Mouse (Mus musculus) cerebellum, adult 18-20 months (tissue): ENCODE measurements around the gene Prep.

Experiments
- DNase-seq, 2 experiments: peaks; one replicate each; pipeline ENCODE4 v3.0.0; 2021

Prep gene

DNA sequence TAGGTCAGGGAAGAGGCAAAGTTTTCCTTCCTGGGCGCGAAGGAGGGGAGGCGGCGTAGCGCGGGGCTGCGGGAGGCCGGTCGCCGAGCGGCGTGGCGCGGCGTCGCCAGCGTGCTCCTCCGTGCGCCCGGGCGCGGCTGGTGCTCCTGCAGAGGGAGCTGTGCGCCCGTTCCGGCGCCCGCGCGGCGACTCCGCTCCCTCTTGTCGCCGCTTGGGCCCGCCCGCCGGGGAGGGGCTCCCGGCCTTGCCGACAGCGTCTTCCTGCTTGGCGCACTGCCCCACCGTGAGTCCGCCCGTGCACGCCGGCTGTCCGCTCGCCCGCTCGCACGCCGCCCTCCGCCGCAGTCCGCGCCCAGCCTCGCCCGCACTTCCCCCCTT is at the start of gene Prep:
TSS of gene Prep (plus strand) at position 273 of the 378 bp plus-strand sequence.
- peak; percentile 93 to 96 for DNase-seq

DNA sequence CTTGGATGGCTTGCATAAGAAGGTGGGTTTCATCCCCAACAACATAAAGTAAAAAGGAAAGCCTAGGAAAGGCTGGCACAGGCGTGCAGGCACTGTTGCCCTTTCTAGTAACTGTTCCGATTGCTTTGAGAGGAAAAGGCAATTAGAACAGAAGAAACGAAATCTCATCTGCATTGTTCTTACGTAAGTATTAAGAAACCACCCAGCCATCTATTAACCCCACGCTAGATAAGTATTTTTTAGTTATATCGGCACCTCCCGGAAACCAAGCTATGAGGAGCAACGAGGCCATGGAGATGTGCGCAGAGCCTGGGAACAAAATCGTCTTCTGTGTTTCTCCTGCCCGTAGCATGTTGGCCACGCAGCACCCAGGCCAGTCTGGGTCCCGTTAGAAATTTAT is 49.7 kb upstream of the Prep start:
- DNase-seq, result no peak

DNA sequence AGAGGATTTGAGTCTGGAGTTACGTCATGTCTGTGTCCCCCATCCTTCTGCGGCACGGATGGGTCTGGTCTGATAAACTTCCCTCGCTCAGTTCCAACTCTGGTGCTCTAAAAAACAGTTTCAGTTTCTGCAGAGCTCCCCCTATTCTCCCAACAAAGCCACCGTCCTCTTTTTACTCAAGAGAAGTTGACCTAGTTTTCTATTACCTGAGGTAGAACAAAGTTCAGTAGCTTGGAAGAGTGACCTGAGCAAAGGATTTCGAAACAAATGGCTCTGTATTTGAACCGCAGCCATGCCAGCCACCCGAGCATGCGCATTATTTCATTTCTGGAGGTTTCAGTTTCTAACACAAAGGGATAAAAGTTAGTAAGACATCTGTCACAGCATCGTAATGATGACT is 49.2 kb upstream of the Prep start:
- no peak for DNase-seq

DNA sequence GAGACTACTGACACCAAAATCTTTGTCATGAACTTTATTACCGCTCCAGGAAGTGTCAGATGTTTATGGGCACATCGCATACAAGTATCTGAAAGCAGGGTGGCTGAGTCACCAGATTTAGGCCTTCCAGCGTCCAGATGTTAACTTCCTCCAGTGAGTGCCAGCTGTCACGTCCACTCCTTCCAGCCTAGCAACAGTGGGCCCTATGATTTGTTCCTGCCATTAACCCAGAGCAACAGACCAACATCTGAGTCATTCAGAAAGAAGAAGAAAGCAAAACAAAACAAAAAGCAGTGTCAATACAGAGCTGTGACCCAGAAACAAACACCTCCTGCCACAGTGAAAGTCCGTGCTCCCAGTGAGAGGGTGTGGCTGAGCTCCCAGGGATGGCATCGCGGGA is 47.6 kb upstream of the Prep start:
- DNase-seq, result no peak

DNA sequence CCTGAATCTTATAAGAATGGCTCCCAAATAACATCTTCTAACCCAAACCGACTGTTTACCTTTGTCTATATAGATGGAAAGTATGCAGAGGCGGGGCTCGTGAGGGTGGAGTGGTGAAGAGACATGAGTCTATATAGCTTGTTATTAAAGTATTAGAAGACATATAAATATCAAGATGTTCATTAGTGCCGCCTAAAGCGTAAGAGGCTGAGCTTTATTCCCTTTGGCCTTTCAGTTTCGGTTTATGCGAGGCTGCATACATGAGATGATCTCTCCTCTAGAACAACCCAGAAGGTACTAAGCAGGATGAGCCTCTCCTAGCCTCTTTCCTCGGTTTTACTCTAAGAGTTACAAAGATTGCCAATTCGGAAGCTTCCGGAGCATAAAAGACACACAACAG is 47.2 kb upstream of the Prep start:
- no peak for DNase-seq

DNA sequence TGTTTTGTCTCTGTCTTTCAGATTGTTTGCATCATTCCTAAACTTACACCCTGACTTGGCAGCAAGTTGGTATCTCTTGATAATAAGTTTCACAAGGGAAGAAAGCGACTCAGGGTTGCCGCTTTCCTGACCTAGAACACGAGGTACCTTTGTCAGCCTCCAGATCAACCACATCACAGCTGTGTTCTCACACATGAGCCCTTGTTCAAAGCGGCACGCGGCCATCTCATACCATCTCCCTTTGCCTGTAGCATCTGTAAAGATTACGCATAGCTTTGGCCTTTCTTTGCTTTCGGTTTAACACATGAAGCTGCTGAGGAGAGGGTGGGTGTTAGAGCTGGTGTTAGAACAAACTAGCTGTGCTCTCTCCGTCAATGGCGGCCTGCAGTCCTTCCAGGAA is 46.7 kb upstream of the Prep start:
- no peak for DNase-seq

DNA sequence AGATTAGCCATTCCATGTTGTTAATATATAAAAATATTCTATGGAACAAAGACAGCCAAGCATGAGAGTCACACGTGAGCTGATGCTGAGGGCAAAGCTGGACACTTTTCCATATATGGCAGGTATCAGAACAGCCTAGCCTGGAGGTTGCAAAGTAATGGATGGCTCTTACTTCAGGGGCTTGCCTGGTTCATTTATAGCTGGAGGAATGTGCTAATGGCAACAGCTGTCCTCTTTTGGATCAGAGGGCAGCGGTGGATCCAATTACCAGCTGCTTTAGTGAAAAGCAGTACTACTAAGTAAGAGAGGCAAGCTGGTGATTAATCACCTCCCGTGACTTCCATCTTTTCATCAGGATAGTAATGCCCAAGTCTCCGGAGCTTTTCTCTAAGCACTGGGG is 41.8 kb upstream of the Prep start:
- no peak for DNase-seq

DNA sequence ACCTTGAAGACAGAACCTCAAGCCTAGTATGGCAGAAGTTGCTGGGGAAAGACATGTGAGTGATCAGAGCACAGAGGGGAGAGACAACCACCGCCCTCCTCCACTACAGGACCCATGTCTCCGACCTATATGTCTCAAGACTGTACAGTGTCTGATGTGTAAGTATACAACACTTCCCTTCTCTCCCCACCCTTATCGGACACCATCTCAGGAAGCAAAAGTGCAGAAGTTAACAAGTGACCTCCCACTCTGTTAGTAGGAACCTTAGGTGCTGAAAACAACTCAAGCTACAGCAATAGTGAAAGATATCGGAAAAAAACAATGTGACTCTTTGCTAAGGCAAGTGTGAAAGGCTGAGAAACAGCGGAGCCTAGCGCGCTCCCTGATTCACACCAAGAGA is 40.1 kb upstream of the Prep start:
- no peak for DNase-seq

DNA sequence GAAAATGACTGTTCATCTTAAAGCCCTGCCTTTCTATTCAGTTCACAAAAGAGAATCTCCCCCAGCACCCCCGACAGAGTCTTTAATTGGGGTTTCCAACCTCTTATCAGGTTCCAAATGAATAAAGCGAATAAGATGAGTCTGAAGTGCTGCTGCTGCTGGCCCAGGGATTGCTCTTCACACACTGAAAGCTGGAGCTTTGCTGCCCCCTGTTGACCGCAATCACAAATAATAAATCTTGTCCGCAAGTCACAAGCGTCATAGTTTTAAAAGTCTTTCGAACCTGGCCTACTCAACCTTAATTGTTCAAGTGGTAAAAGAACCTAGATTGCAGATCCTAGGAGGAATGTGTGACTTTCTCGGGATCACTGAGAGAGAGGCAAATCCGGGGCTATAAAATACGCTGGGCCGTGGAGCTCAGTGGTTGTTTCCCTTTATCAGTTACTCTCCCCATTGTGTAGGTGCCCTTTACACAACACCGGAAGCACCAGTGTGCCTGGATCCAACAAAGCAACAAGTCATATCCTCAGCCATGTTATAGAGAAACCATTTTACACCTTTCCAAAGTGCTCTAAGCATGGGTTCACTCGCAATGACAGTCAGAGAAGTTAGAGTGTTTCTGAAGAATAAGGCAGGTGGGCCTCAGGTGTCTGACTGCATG is 21.6 kb upstream of the Prep start:
- DNase-seq, result peak; percentile 63 to 72

DNA sequence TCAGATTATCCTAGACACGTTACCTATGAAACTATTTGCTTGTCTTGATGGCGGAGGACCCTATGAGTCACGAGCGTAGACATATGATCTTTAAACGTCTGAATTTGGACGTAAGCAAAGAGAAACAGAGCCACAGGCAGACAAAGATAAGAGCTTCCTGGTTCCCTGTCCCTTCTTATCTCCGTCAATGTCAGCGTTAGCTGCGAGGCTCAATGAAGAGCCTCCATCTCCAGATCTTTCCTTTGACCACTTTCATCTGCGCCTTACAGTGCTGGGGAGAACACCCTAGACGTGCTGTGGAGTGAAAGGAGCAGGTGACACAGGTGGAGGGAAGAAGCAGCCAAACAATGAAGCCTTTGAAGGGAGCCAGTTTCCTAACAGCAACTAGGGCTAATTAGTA is 18.8 kb upstream of the Prep start:
- DNase-seq, result no peak

DNA sequence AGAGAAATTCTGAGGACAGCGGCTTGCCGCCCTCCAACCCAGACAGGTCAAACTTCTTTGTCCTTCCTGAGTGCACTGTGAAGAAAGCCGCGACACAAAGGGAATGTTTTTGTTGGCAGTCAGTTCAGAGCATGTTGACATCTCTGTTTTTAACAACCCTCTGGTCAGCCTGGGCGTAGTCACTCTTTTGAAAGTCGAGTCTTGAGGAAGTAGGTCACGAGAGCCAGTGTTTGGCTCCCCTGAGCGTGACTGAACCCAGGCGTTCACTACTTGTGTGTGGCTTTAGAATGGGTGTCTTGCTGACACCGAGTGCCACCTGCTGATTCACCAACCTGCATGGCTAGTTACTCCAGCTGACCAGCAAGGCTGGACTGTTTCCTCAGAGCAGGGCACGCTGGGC is 18.4 kb upstream of the Prep start:
- no peak for DNase-seq

DNA sequence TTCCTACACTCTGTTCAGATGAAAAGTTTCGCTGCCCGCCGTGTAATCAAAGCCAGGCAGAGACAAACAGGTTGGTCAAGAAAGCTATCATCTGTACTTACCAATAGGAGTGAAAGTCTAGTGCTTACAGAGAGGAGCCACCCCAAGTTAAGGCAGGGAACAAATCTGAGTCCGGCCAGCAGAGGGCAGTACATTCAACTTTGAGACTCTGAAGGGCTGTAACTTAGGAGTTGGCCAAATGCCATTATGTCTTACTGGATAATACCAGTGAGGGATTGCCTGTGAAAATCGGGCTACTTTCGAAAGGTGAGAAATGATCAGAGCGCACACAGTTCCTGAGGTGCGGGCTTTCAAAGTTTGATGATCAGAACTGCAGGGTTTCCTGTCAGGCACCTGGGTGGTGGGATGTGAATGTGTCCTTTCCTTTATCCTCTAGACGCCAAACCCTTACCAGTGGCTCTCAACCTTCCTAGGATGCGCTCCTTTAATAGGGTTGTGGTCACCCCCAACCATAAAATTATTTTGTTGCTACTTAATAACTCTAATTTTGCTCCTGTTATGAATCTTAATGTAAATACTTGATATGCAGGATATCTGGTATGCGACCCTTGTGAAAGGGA is 15.8 kb upstream of the Prep start:
- peak; percentile 66 for DNase-seq

DNA sequence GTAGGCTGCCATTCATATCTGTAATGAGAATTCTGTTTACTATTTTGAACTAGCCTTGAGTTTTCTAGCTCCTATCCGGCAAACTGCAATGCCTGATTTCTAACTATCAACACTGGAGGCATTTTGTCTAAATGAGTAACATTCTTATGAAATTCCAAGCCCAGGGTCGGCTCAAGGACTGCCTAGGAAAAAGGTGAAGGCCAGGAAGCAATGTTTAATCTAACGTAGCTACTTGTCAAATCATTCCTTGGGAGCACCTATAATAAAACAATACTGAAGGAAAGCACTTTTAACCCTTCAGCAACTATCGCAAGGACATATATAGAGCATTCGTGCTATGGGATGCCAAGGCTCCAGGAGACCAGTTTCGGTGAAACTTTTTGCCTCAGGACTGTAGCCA is 8.6 kb upstream of the Prep start:
- no peak for DNase-seq

DNA sequence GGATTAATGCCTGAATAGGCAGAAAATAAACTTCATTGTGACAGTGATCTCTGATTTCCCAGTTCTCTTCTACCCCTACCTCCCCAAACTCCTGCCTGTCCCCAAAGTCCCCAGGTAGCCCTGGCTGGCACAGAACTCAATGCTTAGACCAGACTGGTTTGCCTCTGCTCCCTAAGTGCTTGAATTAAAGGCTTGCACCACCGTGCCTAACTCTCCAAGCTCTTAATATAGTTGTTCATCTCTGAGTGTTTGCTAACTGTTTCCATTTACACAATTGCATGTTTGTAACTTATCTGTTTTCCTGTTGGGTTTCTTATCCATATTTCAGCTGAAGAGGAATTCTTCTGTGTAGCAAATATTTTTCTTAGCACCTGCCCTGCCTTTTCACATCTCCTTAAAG is 6.2 kb upstream of the Prep start:
- DNase-seq, result no peak

DNA sequence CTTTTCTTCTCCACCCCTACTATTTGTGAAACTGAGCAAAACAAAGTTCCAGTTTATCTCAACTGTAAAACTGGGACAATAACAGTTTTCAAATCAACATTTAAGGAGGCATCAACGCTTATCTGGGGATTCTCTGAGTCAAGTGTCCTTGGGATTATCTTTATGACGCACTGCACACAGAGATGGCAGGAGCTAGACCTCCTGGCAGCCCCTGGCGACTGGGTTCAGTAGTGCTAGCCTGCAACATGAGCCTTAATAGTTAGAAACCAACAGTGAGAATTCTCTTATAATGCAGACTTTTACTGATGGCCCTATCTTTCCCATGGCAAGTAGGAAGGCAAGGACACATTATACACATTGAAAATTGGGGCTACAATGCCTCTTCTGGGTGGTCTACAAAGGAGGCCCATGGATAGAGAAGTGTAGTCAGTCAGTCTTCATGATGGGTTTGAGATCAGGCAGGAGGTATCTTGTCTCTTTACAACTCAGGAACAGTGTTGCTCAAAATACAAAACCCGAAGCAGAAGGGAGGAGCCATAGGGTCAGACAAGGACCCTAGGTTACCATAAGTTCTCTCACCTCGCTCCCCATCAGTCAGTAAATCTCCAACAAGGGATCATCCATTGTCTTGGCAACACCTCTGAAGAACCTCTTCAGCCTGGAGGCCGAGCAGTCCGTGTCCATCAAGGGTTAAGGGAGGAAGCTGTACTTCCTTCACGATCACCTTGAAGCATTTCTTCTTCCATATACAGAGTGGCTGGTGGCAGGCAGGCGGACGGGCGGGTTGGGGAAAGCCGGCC is 672 bp upstream of the Prep start:
- DNase-seq, result peak; percentile 29 to 36

DNA sequence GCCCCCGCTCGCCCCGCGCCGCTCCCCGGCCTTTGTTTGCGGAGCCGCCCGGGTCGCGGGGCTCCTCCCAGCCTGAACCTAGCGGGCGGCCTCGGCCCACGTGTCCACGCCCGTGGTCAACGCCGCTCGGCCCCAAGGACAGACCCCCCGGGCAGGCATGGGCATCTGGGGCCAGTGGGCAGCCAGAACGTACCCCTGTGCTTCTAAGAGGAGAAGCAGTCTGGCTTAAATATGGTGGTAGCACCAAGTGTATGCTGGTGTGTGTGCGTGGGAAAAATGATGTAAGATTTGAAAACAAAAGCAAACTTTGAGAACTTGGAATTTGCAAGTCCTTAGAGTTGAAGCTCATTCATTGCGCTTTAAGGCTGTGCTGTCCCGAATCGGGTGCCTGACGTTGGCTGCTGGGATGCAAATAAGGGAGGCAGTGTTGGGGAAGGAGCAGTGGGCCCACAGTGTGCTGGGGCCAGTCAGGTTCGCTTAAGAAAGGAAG is 478 bp downstream of the Prep start:
- DNase-seq, result no peak

DNA sequence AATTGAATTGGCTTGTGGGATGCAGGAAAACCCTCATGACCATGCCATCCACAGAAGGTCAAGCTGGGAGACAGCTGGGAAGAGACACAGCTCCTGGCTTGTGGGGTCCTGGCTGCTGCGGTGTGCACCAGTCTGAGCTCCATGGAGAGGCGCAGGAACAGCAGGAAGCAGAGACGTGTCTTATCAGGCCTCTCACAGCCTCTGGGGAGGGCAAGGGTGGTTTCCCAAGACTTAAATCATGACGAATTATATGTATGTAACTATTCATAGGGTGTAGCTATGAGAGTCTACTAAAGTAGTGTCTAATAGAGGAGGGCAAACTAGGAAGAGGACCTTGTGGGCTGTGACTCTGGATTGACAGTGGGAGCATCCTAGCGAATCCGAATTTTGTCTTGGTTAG is 2.6 kb downstream of the Prep start:
- DNase-seq, result no peak

DNA sequence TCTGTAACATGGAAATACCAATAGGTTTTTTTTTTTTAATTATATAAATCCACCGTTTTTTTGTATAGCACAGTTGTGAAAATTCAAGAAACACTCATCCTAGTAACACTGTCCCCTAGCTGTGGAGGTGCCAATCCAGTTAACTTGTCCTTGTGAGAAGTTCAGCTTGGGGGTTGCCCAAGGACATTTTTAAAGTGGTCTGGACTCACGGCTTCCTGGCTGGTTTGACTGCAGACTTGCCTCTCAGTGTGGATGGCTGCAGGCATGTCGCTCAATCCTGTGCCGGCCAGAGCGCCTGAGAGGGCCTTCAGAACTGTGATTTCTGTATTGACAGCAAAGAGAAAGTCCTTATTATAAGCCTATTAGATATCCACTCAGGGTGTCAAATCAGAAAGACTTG is 3.4 kb downstream of the Prep start:
- DNase-seq, result no peak

DNA sequence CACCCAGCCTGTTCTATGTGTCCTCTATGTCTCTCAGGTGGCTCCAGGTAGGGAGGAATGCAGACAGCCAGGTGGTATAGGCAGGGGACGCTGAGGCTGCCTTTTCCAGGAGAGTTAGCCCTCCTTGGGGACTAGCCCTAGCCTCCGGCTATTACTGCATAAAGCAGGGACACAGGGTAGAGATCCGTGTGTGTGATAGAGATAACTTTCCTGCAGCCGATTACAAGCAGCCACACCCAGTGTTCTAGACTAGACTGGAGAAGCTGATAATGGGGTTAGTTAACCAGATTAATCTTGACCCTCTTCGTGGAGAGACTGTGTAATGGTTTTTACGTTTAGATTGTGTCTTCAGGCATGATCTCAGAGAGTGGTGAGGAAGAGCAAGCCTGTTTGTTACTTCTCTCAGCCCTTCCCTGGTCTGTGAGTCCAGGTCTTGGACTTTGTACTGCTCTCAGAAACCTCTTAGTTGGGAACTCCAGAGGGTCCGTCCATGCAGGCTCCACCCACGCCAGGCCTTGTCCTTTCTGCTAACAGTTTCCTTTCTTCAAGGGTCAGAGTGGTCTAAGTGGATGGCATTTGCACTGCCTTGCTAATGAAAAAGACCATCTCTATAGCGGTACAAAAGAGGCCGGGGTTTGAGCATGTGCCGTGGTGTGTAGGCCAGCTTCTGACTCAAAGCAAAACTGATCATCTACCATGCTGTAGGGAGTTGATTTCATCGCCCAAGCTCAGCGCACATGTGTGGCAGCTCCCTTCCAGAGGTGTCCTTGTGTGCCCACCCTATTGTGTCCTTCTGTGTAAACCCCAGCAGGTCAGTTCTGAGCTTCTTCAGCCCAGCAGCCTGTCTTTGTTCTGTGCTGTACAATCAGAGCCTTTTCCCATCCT is 4.2 kb downstream of the Prep start:
- DNase-seq, result no peak

DNA sequence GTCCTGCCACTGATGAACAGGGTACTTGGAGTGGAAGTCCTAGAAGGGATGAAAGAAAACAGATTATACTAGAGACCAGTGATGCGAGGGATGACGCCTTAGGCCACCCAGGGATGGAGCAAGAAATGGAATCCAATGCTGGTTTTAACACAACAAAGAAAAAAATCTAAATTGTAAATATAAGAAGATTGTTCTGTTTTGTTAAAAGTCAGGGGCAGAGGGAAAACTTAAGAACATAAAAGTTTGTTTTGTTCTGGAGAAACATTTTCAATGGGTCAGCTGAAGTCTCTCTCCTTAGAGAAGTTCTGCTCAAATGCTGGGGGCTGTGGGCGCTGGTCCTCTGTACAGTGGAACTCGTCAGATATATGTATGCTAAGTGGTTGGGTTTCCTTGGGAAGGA is 5.3 kb downstream of the Prep start:
- no peak for DNase-seq

DNA sequence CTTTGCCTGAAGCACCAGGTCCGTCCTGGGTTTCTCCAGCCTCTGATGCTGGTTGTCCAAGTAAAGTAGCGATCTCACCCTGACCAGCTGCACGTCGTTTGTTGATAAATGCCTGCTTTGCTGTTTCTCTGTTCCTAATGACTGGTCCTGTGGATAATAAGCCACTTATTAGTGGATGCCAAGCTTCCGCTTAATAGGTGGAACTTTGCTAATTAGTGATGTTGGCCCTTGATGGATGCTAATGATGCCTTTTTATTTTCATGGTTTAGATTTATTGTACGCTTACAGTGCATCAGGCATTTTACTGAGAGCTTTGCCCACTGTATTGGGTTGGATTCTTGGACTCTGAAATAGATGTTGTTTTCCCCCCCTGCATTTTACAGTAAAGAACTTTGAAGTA is 7.5 kb downstream of the Prep start:
- no peak for DNase-seq

DNA sequence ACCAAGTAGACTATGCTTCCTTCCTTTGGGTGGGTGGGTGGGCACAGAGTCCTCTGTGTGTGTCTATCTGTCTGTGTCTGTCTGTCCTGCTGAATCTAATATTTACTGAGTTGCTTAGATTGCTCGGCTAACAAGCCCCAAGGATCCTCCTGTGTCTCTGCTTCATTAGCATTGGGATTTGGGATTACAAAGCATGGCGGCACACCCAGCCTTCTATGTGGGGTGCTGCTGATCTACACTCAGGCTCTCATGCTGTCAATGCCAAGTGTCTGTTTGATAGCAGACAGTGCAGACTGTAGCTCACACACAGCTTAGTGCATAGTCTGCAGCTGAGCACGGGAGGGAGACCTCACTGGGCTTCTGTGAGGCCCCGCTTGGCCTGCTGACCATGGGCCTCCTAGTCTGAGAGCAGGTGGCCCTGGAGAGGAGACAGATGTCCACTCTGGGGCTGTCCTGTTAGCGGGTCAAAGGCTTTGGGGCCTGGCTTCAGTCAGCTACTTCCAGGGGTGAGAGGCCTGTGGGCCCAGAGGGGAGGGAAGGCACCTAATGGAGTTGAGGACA is 8.6 kb downstream of the Prep start:
- DNase-seq, result no peak

DNA sequence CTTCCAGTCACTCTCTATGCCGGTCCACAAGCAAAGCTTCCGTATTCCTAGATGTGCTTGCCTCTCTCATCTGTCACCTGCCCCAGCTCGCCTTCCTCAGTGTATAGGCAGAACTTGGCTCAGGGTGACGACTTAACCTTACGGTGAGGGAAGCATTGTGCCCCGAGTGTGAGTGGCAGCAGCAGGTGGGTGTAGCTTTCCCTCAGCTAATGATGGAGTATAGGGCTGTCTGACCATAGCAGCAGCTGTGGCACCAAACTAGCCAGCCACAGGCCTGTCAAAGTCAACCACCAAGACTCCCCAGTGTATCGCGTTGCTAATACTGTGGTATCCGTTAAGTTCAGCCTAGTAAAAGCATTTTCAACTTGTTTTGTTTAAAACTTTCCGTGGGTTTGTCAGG is 9.6 kb downstream of the Prep start:
- DNase-seq, result no peak
